Mouse (Mus musculus): ENCODE measurements around the gene Hbp1.

Hbp1 gene

GRCm38 (mm10) chr12:31907436-31907835 is 42.9 kb downstream of the Hbp1 start:
- DNase-seq (ENCODE audit: low read depth, low spot score) = no peak

DNA sequence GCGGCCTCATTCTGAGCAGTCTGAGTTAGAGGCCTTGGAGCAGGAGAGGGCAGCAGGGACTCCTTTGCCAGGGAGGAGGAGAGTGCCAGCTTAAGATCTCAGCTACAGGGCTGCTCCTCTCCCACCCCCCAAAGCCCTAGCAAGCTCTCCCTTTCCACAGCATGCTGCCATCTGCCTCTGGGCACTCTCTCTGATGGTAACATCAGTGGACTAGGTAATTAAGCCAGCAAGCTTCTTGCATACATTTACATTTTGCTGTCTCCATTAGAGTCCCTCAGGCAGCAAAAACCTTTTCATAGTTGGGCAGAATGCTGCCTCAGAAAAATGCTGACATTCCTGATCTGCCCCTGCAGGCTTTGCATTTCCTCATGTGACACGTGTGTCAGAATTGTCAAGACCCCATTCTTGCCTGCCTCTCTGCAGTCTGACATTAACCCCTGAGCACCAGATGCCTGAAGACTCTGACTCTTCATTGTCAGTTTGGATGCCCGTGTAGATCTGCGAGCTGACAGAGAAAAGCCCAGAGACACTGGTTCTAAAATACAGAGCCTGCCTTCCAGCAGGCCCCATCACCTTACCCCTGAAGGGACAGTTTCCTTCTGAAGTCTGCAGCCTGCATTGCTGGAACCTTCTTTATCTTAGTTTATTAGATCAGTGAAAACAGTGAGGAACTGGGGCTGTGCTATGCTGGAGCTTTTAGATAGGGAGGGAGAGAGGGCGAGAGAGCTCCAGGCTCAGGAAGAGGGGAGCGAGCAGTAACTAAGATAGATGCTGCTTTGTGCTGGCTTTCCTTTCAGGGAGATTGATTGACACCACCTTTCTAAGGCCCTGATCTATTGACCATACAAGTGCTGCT is 44.4 kb downstream of the Hbp1 start:
- no peak for DNase-seq (ENCODE audit: low read depth, low spot score)

DNA sequence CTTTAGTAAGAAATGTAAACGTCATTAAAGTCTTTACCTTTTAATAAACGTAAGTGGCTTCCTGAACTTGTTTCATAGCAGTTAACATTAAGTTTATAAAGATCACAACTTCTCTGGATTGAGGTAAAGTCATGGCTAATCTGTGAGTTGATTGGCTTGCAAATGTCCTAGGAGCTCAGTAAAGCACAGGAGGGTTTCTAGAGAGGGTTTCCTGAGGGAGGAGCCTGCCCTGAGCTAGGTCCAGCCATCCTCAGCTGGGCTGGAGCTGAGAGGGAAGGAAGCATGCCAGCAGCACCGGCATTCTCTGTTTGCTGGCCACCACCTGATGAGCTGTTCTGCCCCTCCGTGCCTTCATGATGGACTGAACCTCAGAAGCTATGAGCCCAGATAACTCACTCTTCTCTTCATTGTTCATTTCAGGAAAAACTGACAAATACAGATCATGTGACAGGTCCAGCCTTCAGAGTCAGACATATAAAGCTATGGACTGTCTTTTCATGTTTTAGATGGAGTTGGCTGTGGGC is 49.9 kb downstream of the Hbp1 start:
- no peak for DNase-seq (ENCODE audit: low read depth, low spot score)

- no peak for DNase-seq (ENCODE audit: low read depth, low spot score)
These were observed 52.9 kb downstream of the Hbp1 start for GRCm38 (mm10) chr12:31897456-31897855.

GRCm38 (mm10) chr12:31896986-31897385 is 53.3 kb downstream of the Hbp1 start:
- DNase-seq (ENCODE audit: low read depth, low spot score) = no peak

DNA sequence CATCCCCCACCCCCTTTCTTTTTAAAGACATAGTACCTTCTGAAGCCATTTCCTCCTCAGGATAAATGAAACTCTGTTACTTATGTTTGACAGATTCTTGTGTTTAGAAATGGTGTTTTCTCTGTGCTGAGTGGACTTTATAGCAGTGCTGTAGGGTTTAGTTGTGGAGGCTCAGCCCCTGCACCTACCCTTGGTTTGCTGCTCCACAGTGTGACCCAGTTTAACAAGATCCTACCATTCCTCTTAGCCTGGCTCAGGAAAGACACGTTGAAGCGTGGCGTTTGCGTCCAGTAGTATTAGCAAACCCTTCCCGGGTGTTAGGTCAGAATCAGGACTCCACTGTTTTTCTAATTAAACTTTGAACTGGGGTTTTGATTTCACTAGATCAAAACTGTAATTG is 54.0 kb downstream of the Hbp1 start:
- no peak for DNase-seq (ENCODE audit: low read depth, low spot score)

DNA sequence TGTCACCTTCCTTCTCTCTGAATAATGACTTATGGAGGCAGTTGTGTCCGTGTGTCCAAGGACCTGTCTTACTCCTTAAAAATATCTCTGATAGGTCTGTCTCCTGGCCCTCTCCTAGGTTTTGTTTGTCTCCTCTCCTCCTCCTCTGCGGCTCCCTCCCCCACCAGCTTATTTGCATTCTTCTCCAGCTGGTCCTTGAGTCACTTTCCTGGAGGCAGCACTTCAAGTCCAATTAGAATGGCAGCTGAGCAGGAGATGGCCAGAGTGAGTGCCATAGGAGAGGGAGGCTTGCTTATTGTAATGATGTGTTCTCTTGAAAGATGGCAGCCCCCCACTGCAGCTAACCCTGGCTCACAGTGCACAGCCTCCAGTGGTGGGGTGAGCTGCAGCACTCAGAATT is 54.4 kb downstream of the Hbp1 start:
- no peak for DNase-seq (ENCODE audit: low read depth, low spot score)

GRCm38 (mm10) chr12:31895095-31895734 is 55.1 kb downstream of the Hbp1 start:
- no peak for DNase-seq (ENCODE audit: low read depth, low spot score)

GRCm38 (mm10) chr12:31892771-31893170 is 57.6 kb downstream of the Hbp1 start:
- DNase-seq (ENCODE audit: low read depth, low spot score) = no peak

GRCm38 (mm10) chr12:31892079-31892478 is 58.3 kb downstream of the Hbp1 start:
- DNase-seq (ENCODE audit: low read depth, low spot score) = no peak

DNA sequence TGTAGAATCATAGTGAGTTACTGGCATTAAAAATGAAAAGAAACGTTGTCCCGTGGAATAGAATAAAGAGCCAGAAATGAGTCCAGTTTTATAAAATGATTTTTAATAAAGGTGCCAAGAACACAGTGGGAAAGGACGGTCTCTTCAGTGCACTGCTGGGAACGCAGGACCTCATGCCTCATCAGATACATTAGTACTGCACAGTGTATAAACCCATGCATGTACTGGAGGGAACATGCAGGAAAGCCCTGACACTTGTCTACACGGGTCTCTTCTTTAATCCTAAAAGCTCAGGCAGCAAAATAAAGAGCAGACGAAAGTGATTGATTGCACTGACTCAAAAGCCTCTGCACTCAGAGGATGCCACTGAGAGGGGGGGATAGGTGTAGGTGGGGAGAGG is 59.6 kb downstream of the Hbp1 start:
- DNase-seq (ENCODE audit: low read depth, low spot score) = no peak

DNA sequence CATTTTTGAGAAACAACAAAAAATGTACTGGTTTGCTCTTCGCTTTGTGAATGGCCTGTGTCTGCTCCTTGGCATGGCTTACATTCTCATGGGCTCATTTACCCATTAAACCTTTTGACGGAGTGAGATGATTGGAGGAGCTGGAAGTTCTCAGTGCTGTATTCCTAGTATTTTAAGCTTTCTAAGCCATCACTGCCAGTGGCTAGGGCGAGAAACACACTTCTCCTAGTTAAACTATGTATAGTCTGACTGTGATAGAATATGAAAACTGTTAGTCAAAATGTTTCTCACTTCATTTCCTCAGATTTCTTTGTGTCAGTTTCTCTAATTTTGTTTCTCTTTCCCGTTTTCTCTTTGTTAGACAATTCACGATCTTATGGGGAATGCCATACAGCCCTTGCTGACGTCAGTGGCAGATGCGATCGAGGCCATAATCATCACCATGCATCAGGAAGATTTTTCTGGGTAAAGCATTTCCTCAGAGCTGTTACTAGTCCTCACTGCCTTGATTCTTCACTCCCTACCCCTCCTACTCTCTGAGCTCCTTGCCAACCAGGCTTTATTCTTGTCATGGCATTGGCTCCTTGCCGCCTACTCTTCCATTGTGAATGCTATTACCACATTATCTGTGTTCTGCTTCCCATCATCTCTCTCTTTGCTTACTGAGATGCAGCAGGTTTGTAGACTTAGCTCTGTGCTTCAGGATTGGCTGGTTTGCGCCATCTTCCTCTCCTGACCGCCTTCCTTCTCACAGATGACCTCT is 64.3 kb downstream of the Hbp1 start:
- DNase-seq (ENCODE audit: low read depth, low spot score) = no peak

DNA sequence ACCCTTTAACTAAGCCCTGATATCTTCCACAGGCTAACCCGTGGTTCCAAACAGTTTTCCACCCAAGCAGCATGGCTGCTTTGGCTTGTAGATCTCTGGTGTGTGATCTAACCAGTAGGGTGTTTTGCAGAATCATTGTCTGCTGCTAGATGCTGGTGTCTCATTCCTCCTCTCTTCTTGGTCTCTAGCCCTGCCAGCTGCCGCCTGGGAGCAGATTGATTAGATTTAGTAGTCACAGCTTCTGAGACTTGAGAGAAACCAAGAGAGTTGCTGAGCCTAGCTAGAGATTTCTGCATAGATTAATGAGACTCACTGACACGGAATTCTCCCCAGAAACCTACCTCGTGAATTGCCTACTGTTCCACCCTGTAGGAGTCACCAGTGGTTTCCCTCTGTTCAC is 65.3 kb downstream of the Hbp1 start:
- DNase-seq (ENCODE audit: low read depth, low spot score) = no peak

DNA sequence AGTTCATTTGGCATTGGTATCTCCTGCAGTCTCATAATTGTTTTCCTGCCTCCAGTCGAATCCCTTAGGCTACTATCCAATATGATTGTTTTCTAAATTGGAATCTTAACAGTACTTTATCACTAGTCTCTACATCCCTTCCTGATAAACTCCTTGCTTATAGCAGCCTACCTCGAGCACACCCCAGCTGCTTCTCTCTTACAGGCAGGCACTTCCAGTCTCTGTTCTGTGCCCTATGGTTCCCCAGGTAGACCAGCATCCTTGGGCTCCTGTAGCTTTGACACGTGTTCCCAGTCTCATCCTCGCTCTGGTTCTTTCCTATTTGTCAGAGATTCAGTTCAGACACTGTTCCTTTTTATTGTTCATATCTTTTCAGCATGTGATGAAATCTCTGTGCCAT is 66.0 kb downstream of the Hbp1 start:
- DNase-seq (ENCODE audit: low read depth, low spot score) = no peak

DNA sequence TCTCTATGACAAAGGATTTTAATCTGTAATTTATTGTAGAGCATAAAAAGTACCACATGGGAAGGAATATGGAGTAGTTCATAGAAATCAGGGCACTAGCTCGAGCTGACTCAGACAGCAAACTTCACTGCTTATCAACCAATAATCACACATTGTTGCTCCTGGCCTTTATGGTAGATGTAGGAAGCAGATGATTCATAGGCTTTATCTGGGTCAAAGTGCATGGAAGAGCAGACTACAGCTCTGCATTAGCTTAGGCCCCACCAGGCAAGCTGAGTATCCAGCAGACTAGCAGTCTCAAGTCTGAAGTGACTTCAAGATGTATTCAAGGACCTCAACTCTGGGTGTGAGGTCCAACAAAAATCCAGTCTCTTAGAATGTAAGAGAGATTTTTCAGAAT is 67.6 kb downstream of the Hbp1 start:
- DNase-seq (ENCODE audit: low read depth, low spot score) = no peak

- no peak for DNase-seq (ENCODE audit: low read depth, low spot score)
These were observed 73.6 kb downstream of the Hbp1 start for GRCm38 (mm10) chr12:31876775-31877174.

Data from CD4-positive, CD25-positive, alpha-beta regulatory T cell, adult 2 months (primary cell).